Mouse (Mus musculus) lung, postnatal 0 days (tissue): ENCODE measurements around the gene Smim12. TPM values are rescaled to one million over a fixed set of nuclear protein-coding genes. Genes with fewer than 3 reads are reported as not detected.

ENCODE experiments used
- ATAC-seq: fragments of 200-750 bp; cut with Nextera tagmentation; 2 replicates; pipeline ENCODE4 v1.8.0; 2017; ENCODE audit warnings: moderate library complexity
- DNase-seq: peaks from one replicate; pipeline ENCODE4 v3.0.0-alpha.2; 2016; ENCODE audit warnings: low spot score
- H3K27ac ChIP-seq: fragments of 300-500 bp; sonication (generic); 2 replicates; pipeline ENCODE4 v1.5.1; 2014; ENCODE audit warnings: antibody characterized with exemption, mild to moderate bottlenecking, low read length, mixed read lengths
- H3K27me3 ChIP-seq: fragments of 300-500 bp; sonication (generic); replicated peaks from 2 replicates; pipeline ENCODE4 v1.6.1; 2014; ENCODE audit warnings: low read length, mixed read lengths; ENCODE audit not compliant: insufficient read depth
- H3K36me3 ChIP-seq: fragments of 300-500 bp; sonication (generic); 2 replicates; pipeline ENCODE4 v1.6.1; 2014; ENCODE audit warnings: low read length, mixed read lengths; ENCODE audit not compliant: insufficient read depth
- H3K4me1 ChIP-seq: fragments of 300-500 bp; sonication (generic); 2 replicates; pipeline ENCODE4 v1.6.1; 2014; ENCODE audit warnings: antibody characterized with exemption, low read depth, low read length, mixed read lengths; ENCODE audit not compliant: insufficient read depth
- H3K4me2 ChIP-seq: fragments of 300-500 bp; sonication (generic); replicated peaks from 2 replicates; pipeline ENCODE4 v1.6.1; 2014; ENCODE audit warnings: low read depth, mild to moderate bottlenecking, low read length, moderate library complexity, mixed read lengths
- H3K4me3 ChIP-seq: fragments of 300-500 bp; sonication (generic); 2 replicates; pipeline ENCODE4 v1.5.1; 2014; ENCODE audit warnings: low read depth, low read length
- H3K9ac ChIP-seq: fragments of 300-500 bp; sonication (generic); replicated peaks from 2 replicates; pipeline ENCODE4 v1.6.1; 2014; ENCODE audit warnings: low read depth, mild to moderate bottlenecking
- H3K9me3 ChIP-seq: fragments of 300-500 bp; sonication (generic); 2 replicates; pipeline ENCODE4 v1.6.1; 2016; ENCODE audit warnings: low read length, mixed read lengths
- CTCF ChIP-seq: IDR thresholded peaks from 2 replicates; pipeline ENCODE4 v1.5.1; 2016; ENCODE audit warnings: antibody characterized with exemption, mild to moderate bottlenecking
- EP300 ChIP-seq: IDR thresholded peaks from 2 replicates; pipeline ENCODE4 v1.6.1; 2016; ENCODE audit warnings: antibody characterized with exemption, mild to moderate bottlenecking, control low read depth
- WGBS: fragments of 180-500 bp; shearing (Covaris S2); extraction: QIAGEN DNeasy Blood & Tissue Kit; methylation state at CpG from one replicate; pipeline ENCODE4 v1.1.7; 2014; 5-methylcytosine and 5-hydroxymethylcytosine counted together
- polyA plus RNA-seq: library from polyadenylated mRNA; unstranded; fragments of >200 nt; fragmentation: Nextera tagmentation; extraction: Ambion mirVana; gene quantifications from 2 replicates; pipeline ENCODE4 v1.2.1, GENCODE M21; 2015

Gene Smim12
- polyA plus RNA-seq = 60.4 and 66.1 TPM in 2 replicates

DNA sequence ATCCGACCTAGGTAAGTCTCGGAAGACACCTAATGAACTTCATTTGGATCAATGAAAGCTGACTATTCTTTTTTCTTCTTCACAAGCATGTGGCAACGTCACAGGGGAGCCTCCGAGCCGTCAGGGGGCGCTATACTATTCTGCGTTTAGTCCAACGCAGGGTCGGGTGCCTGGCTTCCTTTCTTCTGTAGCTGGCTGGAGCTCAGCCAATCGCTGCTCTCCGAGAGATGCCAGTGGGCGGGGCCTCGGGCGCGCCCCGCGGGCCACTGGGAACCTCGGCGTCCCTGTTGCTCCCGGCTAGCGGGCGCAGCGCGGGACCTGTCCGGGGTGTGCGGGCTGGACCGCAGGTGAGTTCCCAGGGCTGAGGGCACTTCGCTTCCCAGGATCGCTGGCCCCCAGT lies at the start of gene Smim12:
Gene Smim12 (plus strand): TSS at position 233 of the 400 bp plus-strand sequence.
- Histone ChIP-seq H3K9ac (peak within 1 kb of the TSS; percentile 91), H3K36me3 (no peaks in the 10 kb centered on the region), H3K4me2 (peak within 1 kb of the TSS; percentile 91), H3K27me3 (no peaks in the 10 kb centered on the region), H3K4me1 (peaks cover 8% of the 10 kb centered on the region), H3K4me3 (peak within 1 kb of the TSS; percentile 98), H3K27ac (peak within 1 kb of the TSS; percentile 39; the same call in 1 of the 2 replicates), H3K9me3 (no peaks in the 10 kb centered on the region)
- no peak for TF ChIP-seq EP300
- TF ChIP-seq CTCF = peak; percentile 93
- WGBS = under 1% methylated on average over 28 of the region's 29 CpGs
- DNase-seq = peak; percentile 99
- peak; percentile 99 for ATAC-seq

DNA sequence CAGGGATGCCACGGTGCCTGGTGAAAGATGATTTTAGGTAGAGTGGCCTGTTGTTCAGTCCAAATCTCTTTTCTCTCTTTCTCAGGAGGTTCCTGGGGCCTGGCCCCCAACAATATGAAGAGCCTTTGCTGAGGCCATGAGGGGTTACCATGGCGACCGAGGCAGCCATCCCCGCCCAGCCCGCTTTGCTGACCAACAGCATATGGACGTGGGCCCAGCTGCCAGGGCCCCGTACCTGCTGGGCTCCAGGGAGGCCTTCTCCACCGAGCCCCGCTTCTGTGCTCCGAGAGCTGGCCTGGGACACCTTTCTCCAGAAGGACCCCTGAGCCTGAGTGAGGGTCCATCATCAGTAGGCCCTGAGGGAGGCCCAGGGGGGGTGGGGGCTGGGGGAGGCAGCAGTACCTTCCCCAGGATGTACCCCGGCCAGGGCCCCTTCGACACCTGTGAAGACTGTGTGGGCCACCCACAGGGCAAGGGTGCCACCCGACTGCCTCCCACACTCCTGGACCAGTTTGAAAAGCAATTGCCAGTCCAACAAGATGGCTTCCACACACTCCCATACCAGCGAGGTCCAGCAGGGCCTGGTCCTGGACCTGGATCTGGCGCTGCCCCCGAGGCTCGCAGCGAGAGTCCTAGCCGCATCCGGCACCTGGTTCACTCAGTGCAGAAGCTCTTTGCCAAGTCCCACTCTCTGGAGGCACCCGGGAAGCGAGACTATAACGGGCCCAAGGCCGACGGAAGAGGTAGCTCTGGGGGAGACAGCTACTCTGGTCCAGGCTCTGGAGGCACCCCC lies 48.9 kb upstream of the Smim12 start:
- no peaks in the 10 kb centered on the region for H3K27me3 ChIP-seq
- 81% methylated on average over 25 of the region's 25 CpGs for WGBS
- no peaks in the 10 kb centered on the region for H3K9me3 ChIP-seq
- no peak overlapping the region for H3K27ac ChIP-seq
- no peak overlapping the region for H3K9ac ChIP-seq
- no peaks in the 10 kb centered on the region for H3K4me1 ChIP-seq
- DNase-seq (no peak), ATAC-seq (no peak)
- no peaks in the 10 kb centered on the region for H3K36me3 ChIP-seq
- no peak overlapping the region for H3K4me3 ChIP-seq
- TF ChIP-seq CTCF = no peak
- TF ChIP-seq EP300 = no peak
- no peak overlapping the region for H3K4me2 ChIP-seq

DNA sequence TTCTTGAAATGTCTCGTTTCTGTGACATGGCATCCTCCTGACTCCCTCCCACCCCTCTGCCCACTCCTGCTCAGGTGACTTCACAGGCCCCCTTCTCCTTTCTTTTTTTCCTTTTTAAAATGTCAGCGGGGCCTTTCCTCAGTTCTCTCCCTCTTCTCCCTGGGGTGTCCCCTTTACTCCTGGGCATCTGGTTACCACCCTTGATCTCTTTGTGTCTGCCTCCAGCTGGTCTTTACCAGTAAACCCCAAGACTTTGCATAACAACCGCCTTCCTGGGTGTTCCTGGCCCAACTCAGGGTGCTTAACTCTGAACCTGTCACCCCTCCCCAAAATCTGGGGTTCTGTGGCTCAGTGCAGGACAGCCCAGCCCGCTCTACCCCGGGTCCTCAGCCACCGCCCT lies 45.0 kb upstream of the Smim12 start:
- Histone ChIP-seq H3K9ac (no peak overlapping the region), H3K4me1 (no peaks in the 10 kb centered on the region), H3K27ac (no peak overlapping the region), H3K4me3 (no peak overlapping the region), H3K36me3 (no peaks in the 10 kb centered on the region), H3K9me3 (no peaks in the 10 kb centered on the region), H3K4me2 (no peak overlapping the region), H3K27me3 (no peaks in the 10 kb centered on the region)
- no peak for DNase-seq
- WGBS = 34% methylated on average over 6 of the region's 6 CpGs
- ATAC-seq = no peak
- TF ChIP-seq CTCF = no peak
- TF ChIP-seq EP300 = no peak

DNA sequence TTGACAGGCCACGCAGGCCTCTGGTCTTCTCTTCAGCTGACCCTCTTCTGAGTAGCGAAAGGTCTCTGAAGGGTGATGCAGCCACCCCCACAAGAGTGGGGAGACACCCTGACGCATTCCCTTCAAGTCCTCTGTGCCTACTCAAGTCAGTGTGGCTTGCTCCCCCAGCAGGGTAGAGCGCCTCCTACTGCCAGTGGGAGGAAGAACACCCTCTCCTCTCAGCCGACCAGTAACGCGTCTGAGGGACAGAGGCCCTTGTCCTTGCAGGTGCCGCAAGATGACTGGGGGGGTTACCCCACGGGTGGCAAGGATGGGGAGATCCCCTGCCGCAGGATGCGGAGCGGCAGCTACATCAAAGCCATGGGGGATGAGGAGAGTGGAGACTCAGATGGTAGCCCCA lies 44.2 kb upstream of the Smim12 start:
- DNase-seq (no peak), ATAC-seq (no peak)
- TF ChIP-seq CTCF (peak; percentile 34), EP300 (no peak)
- H3K9me3 ChIP-seq = no peaks in the 10 kb centered on the region
- H3K36me3 ChIP-seq = no peaks in the 10 kb centered on the region
- H3K9ac ChIP-seq = no peak overlapping the region
- no peak overlapping the region for H3K4me3 ChIP-seq
- no peak overlapping the region for H3K27ac ChIP-seq
- 47% methylated on average over 12 of the region's 12 CpGs for WGBS
- H3K27me3 ChIP-seq = no peaks in the 10 kb centered on the region
- no peaks in the 10 kb centered on the region for H3K4me1 ChIP-seq
- H3K4me2 ChIP-seq = no peak overlapping the region

DNA sequence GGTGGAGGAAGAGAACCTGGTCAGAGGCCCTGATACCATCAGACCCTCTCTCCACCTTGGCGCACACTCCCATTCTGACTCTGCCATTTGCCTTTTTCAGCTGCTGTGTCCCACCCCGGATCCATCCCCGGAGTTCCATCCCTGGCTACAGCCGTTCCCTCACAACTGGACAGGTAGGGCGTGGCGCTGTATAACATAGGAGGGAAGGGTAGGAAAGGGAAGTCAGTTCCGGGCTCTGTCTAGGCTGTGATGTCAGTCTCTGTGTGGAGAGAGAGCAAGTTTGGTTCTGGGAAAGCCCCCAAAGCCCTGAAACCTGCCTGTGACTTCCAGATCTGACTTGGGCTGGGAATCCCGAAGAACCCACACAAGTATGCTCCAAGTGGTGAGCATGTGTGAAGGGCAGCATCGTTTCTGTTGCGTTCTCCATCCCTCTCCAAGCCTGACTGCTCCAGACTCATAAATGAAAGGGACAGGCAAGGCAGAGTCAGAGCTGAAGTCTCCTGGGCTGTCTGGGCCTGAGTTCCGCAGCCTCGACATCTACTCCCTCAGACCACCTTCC lies 43.3 kb upstream of the Smim12 start:
- no peak overlapping the region for H3K4me3 ChIP-seq
- DNase-seq = no peak
- no peak for ATAC-seq
- H3K4me2 ChIP-seq = no peak overlapping the region
- no peaks in the 10 kb centered on the region for H3K9me3 ChIP-seq
- no peaks in the 10 kb centered on the region for H3K4me1 ChIP-seq
- no peak overlapping the region for H3K27ac ChIP-seq
- WGBS = 89% methylated on average over 12 of the region's 12 CpGs
- no peaks in the 10 kb centered on the region for H3K27me3 ChIP-seq
- no peak overlapping the region for H3K9ac ChIP-seq
- TF ChIP-seq EP300 = no peak
- no peak for TF ChIP-seq CTCF
- no peaks in the 10 kb centered on the region for H3K36me3 ChIP-seq

DNA sequence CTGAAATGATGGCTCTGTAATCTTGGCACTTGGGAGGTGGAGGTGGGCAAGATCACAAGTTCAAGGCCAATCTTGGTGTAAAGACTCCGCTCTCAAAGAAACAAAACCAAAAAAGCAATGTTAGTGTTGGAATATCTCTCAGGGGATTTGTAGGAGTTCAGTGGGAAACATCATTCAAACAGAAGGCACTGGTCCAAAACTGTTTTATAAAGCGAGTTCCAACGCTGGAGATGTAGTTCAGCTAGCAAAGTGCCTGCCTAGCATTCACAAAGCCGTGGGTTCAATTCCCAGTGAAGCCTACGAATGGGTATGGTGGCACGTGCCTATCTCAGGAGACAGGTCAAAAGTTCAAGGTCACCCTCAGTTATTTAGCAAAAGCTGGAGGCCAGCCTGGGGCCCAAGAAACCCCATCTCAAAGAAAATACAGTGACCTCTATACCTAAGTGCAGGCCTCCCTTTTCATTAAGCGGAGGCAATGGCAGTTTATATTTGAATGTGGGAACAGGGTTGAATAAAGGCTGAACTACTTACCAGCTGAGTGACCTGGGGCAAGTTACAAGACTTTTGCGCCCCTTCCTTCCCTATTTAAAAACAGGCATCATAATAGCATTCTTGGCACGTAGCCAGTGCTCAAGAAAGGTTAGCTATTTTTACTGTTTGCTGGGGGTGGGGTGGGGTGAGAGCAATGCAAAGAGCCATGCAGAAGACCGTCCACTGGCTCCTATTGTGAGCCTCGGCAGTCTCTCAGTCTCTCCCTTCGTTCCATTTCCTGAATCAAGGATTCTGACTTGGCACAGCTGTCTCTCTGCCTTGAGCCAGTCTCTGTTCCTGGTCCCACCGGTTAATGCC lies 42.6 kb upstream of the Smim12 start:
- ATAC-seq = no peak
- H3K27me3 ChIP-seq = no peaks in the 10 kb centered on the region
- H3K4me2 ChIP-seq = no peak overlapping the region
- H3K4me3 ChIP-seq = no peak overlapping the region
- DNase-seq = no peak
- no peaks in the 10 kb centered on the region for H3K9me3 ChIP-seq
- TF ChIP-seq CTCF (no peak), EP300 (no peak)
- H3K27ac ChIP-seq = no peak overlapping the region
- H3K36me3 ChIP-seq = no peaks in the 10 kb centered on the region
- WGBS = 55% methylated on average over 13 of the region's 13 CpGs
- no peaks in the 10 kb centered on the region for H3K4me1 ChIP-seq
- no peak overlapping the region for H3K9ac ChIP-seq
